Mouse (Mus musculus) splenic B cell, adult 2 months (primary cell): Measurements from ENCODE around the gene Srd5a3.
A peak's percentile ranks its signal among the peaks of the same experiment; 100 is the strongest.

Experiments
- DNase-seq: peaks from one replicate; pipeline ENCODE4 v3.0.0-alpha.2; 2011; ENCODE audit warnings: low read depth, low spot score
- H3K27me3 ChIP-seq: 2 replicates; pipeline ENCODE4 v1.6.1; 2012; ENCODE audit warnings: mild to moderate bottlenecking, low read length, moderate library complexity, mixed read lengths; ENCODE audit not compliant: control insufficient read depth, poor library complexity, insufficient read depth, severe bottlenecking
- H3K36me3 ChIP-seq: 2 replicates; pipeline ENCODE4 v1.6.1; 2012; ENCODE audit warnings: mild to moderate bottlenecking, low read length, moderate library complexity, mixed read lengths; ENCODE audit not compliant: control insufficient read depth, poor library complexity, insufficient read depth, severe bottlenecking

Srd5a3 gene

GRCm38 (mm10) chr5:76138071-76138470, 2.0 kb upstream of the Srd5a3 start:
- no peaks in the 10 kb centered on the region for H3K27me3 ChIP-seq
- no peaks in the 10 kb centered on the region for H3K36me3 ChIP-seq
- DNase-seq = no peak

- peak; percentile 4 for DNase-seq
- Histone ChIP-seq H3K36me3 (no peaks in the 10 kb centered on the region), H3K27me3 (no peaks in the 10 kb centered on the region)
These were observed 1.6 kb upstream of the Srd5a3 start for GRCm38 (mm10) chr5:76138512-76138911.

DNA sequence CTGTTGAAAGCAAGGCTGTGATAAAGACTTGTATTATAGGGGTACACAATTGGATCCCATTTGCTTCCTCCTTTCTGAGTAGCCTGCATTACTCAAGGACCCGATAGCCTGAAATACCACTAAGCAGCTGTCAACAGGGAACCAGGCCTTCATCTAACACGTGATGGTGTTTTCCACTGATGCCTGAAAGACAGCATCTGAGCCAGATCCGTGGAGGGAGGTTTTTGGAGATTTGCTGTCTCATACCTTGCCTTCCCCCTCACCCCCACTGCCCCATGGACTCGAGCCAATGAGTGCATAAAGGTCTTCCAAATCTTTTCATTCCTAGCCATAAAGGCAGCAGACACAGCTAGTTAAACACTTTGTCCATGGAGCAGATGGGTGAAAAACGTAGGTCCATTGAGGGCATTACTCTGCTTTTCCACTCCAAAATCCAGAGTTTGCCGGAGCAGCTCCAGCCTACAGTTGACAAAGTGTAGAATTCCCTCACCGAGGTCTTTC, 850 bp upstream of the Srd5a3 start:
- peak; percentile 24 for DNase-seq
- Histone ChIP-seq H3K27me3 (no peaks in the 10 kb centered on the region), H3K36me3 (no peaks in the 10 kb centered on the region)

- Histone ChIP-seq H3K27me3 (no peaks in the 10 kb centered on the region), H3K36me3 (no peaks in the 10 kb centered on the region)
- DNase-seq = no peak
These were observed 627 bp downstream of the Srd5a3 start for GRCm38 (mm10) chr5:76140730-76141066.

GRCm38 (mm10) chr5:76143356-76143755, 3.3 kb downstream of the Srd5a3 start:
- no peaks in the 10 kb centered on the region for H3K27me3 ChIP-seq
- DNase-seq = no peak
- no peaks in the 10 kb centered on the region for H3K36me3 ChIP-seq

GRCm38 (mm10) chr5:76146401-76146800, 6.3 kb downstream of the Srd5a3 start:
- peaks cover 7% of the 10 kb centered on the region; the same call in 1 of the 2 replicates for H3K36me3 ChIP-seq
- DNase-seq = peak; percentile 34
- no peaks in the 10 kb centered on the region for H3K27me3 ChIP-seq

DNA sequence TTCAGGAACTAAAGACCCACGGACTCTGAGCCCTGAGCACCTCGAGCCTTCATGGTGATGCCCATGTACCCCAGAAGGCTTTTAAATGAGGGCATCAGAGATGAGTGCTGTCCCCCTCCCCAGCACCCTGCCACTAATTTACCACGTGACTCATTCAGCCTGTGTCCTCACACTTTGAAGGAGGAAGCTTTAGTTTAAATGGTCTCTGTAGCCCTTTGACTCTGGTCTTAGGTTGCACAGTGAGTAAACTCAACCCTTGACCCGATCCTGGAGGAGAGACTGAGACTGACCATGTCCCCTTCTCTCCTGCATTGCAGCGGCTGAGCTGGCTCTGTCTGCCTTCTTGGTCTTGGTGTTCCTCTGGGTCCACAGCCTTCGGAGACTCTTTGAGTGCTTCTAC, 9.4 kb downstream of the Srd5a3 start:
- no peaks in the 10 kb centered on the region for H3K27me3 ChIP-seq
- H3K36me3 ChIP-seq = peaks cover 9% of the 10 kb centered on the region
- no peak for DNase-seq

DNA sequence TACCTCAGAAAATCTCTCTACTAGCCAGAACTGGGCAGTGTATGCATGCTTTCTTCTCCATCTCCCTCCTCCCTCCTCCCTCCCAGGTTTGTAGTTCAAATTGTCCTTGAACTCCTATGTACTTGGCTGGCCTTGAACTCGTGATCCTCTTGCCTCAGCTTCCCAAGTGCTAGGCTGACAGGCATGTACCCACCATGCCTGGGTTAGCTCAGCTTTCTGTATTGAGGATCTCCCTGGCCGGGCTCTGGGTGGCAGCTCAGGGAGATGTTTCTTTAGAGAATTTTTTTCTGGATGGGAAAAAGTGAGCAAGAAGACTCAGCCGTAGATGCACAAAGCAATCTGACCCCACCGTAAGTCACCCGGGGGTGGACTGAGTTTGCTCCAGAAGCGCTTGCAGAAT, 12.9 kb downstream of the Srd5a3 start:
- Histone ChIP-seq H3K36me3 (peaks cover 10% of the 10 kb centered on the region), H3K27me3 (no peaks in the 10 kb centered on the region)
- DNase-seq = no peak

GRCm38 (mm10) chr5:76153430-76153829, 13.4 kb downstream of the Srd5a3 start:
- Histone ChIP-seq H3K27me3 (no peaks in the 10 kb centered on the region), H3K36me3 (peaks cover 10% of the 10 kb centered on the region)
- no peak for DNase-seq

DNA sequence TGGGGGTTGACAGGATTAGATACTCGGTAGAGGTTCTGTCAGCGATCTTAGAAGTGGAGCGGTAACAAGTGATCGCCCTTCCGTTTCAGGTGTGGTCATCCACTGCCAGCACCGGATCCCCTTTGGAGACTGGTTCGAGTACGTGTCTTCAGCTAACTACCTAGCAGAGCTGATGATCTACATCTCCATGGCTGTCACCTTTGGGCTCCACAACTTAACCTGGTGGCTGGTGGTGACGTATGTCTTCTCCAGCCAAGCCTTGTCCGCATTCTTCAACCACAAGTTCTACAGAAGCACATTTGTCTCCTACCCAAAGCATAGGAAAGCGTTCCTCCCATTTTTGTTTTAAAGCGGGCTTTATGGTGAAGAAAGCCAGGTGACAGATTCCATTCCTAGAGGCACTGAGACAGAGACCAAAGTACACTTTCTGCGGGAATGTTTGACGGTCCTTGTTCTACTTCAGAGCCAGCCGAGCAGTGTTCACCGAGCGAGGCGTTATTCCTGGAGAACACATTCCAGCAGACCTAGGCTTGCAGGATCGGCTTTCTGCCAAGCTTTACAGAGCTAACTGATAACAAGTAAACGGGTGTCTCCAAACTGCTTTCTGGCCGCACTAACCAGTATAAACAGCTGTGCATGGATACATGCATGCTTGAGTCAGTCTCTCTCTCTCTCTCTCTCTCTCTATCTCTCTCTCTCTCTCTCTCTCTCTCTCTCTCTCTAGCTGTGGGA, 14.5 kb downstream of the Srd5a3 start:
- no peak for DNase-seq
- H3K36me3 ChIP-seq = peaks cover 10% of the 10 kb centered on the region
- H3K27me3 ChIP-seq = no peaks in the 10 kb centered on the region

DNA sequence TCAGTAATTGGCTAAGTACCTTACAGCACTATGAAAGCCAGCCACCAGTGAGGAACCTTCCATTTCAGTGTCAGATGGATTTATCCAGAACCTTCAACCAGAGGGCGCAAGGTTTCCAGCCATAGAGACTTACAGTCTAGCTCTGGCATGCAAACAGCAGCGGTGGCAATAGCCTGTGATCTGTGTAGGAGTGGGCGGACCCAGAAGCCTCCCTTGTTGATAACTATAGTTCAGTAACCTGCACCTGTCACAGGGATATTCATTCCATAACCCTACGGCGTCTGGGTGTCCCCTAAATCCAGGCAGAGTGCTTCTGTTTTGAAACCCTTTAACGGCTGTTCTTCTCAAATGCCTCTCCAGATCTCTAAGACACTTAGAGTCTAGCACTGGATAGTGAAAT, 19.5 kb downstream of the Srd5a3 start:
- DNase-seq = no peak
- no peaks in the 10 kb centered on the region for H3K27me3 ChIP-seq

DNA sequence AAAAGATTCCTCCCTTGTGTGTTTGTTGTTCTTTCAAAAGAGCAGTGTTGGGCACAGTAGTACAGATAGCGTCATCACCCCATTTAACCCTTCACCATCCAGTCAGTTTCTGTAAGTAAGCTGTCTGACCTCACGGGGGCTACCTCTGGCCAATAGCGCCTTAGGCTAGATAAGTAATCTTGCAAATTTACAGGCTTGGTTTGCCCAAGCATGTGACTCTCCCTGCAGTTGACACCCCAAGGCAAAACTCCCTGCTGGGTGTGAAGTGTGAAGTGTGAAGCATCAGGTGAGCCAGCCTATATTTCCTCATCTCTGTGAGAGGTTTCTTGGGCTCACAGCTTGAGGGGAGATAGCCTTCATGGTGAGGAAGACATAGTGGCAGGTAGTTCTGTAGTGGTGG, 20.0 kb downstream of the Srd5a3 start:
- Histone ChIP-seq H3K36me3 (0 out of 2 replicates have a peak, but pooled peaks cover 1% of the 10 kb centered on the region), H3K27me3 (no peaks in the 10 kb centered on the region)
- no peak for DNase-seq

More for the DNA sequence above, 19.5 kb downstream of the Srd5a3 start:
- H3K36me3 ChIP-seq = 0 out of 2 replicates have a peak, but pooled peaks cover 1% of the 10 kb centered on the region

- Histone ChIP-seq H3K27me3 (no peaks in the 10 kb centered on the region), H3K36me3 (no peaks in the 10 kb centered on the region)
- DNase-seq = no peak
These were observed 21.4 kb downstream of the Srd5a3 start for GRCm38 (mm10) chr5:76161491-76161890.

DNA sequence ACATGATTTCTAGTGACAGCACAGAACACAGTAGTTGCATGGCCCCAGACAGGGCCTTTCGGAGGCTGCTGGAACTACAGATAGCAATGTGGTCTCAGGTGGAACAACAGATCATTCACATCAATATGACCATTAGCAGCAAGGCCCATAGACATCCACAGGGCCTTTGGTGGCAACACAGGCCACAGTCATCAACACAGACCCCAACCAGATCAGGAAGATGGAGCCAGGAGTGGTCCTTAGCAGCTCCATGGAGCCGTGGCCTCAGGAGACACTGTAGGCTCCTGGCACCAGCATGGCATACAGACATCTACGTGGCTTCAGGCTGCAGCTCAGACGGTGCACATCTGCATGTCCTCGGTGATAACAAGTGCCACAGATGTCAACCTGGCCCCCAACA, 22.9 kb downstream of the Srd5a3 start:
- Histone ChIP-seq H3K36me3 (no peaks in the 10 kb centered on the region), H3K27me3 (no peaks in the 10 kb centered on the region)
- no peak for DNase-seq

DNA sequence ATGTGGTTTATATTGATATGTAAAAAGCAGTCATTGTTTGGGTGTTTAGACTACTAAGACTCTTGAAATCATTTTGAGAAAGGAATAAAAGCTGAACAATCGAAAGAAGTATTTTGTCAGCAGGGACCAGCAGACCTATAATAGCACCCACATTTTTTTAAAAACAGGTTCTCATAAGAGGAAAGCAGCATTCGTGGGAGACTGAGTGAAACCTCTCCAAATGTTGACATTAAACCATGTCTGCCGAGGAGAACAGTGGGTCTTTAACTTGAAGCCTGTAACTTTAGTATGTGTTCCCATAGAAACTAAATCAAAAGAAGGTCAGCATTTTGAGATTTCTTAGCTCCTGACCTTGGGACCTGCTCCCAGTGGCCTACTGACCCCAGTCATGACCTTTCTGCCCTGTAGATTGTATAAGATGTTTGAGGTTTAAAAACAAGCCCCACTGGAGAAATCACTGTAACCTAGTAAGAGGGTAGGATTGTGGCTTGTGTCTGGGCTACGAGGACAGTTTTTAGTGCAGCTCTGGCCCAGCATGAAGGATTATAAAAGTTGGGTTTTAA, 23.8 kb downstream of the Srd5a3 start:
- H3K27me3 ChIP-seq = no peaks in the 10 kb centered on the region
- no peak for DNase-seq
- H3K36me3 ChIP-seq = no peaks in the 10 kb centered on the region
